Mouse (Mus musculus) lung, adult 2 months (tissue): Measurements from ENCODE around the gene Osbp2. TPM values are rescaled to one million over a fixed set of nuclear protein-coding genes. Genes with fewer than 3 reads are reported as not detected.

ENCODE experiments used
- DNase-seq: peaks from one replicate; pipeline ENCODE4 v3.0.0; 2022
- H3K4me1 ChIP-seq: fragments of 200-500 bp; 2 replicates; pipeline ENCODE4 v1.6.1; 2011; ENCODE audit warnings: low read length; ENCODE audit not compliant: control insufficient read depth, insufficient read depth
- H3K4me3 ChIP-seq: fragments of 200-500 bp; replicated peaks from 2 replicates; pipeline ENCODE3; 2011; ENCODE audit warnings: low read depth, mild to moderate bottlenecking, control low read depth, low read length; ENCODE audit errors: extremely low read depth
- CTCF ChIP-seq: fragments of 200-500 bp; IDR thresholded peaks from 2 replicates; pipeline ENCODE4 v1.5.1; 2011; ENCODE audit warnings: mild to moderate bottlenecking, low read length, control low read depth; ENCODE audit not compliant: insufficient read depth
- POLR2A ChIP-seq: fragments of 200-500 bp; IDR thresholded peaks from 2 replicates; pipeline ENCODE4 v1.6.1; 2011; ENCODE audit warnings: low read depth, mild to moderate bottlenecking, control low read depth, low read length, borderline replicate concordance; ENCODE audit errors: extremely low read depth
- WGBS: fragments of 180-500 bp; shearing (Covaris S2); methylation state at CpG from one replicate; pipeline ENCODE4 v1.1.7; 2018; 5-methylcytosine and 5-hydroxymethylcytosine counted together
- polyA plus RNA-seq: library from polyadenylated mRNA; depleted of rRNA; stranded (reverse); fragments of >200 nt; gene quantifications from 2 replicates; pipeline ENCODE4 v1.2.3, GENCODE M21; 2012

Gene Osbp2
- polyA plus RNA-seq, 1 experiment = 0.58 TPM

DNA sequence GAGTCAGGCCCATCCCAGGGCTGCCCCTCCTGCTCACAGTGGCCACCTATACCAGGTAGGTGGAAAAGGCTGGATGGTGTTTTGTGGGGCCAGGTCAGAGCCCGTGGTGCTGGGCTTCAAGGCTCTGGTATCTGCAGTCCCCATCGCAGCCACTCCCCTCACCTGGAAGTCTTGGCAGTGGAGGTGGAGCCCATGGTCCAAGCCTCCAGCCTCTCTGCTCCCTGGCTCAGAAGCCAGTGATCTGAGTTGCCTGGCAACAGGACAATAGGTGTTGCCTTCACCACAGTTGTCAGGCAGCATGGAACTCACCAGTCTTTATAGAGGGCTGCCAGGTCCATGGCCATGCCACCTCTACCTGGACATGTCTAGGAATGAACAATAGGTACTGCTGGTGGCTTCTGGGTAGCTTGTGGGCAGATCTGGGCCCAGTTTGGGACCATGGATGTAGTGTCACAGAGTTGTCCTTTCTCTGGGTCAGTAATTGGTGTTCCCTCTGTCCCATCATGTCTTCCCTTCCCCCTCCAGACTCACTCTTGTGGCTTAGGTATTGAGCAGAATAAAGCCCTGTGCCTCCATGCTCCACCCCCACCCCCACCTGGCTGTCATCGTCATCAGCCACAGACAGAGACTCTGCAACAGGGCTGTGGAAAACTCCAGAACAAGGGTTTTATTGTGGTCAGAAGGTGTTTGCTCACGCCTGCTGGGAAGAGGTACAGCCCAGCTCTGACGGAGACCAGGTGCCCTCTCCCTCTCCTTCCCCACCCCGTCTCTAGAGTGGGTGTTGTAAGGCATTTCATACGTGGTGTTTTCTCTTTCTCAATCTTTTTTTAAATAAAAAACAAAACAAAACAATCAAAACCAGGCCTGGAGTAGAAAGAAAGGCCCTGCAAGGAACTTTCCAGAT, 160.4 kb downstream of the Osbp2 start:
- DNase-seq = no peak
- TF ChIP-seq CTCF = no peak
- no peak for TF ChIP-seq POLR2A
- no peaks in the 10 kb centered on the region for H3K4me1 ChIP-seq
- H3K4me3 ChIP-seq = no peak overlapping the region
- WGBS = 66% methylated on average over 7 of the region's 7 CpGs

DNA sequence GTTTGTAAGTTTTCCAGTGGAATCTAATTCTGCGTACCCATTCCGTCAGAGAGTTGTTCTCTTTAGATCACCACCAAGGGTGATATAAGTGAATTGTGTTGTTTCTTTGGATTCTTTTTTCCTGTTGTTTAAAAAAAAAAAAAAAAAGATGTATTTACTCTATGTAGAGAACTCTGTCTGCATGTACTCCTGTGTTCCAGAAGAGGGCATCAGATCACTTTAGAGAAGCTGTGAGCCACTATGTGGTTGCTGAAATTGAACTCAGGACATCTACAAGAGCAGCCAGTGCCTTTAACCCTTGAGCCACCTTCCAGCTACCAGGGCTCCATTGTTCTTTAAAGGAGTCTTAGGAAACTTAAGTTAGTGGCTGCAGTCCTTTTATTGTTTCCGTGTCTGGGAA, 166.3 kb downstream of the Osbp2 start:
- Histone ChIP-seq H3K4me1 (no peaks in the 10 kb centered on the region), H3K4me3 (no peak overlapping the region)
- 88% methylated on average over 3 of the region's 3 CpGs for WGBS
- DNase-seq = no peak
- no peak for TF ChIP-seq POLR2A
- no peak for TF ChIP-seq CTCF

DNA sequence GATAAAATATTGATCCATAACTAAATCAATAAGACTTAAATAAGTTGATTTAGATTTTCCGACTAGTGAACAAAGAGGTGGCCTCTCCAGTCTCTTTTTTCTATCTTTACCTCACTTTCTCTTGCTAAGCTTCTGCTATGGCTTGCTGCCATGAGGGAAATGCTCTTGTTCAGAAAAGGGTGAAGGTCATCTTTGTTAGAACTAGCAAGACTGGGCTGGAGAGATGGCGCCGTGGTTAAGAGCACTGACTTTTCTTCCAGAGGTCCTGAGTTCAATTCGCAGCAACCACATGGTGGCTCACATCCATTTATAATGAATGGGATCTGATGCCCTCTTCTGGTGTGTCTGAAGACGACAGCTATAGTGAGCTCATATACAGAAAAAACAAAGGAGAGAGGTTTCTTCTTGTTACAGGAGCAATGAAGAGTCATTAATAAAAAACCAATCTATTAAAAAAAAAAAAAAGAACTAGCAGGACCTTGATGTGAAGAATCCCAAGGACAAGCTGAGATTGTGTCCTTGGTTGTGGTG, 167.6 kb downstream of the Osbp2 start:
- WGBS = 70% methylated on average over 5 of the region's 5 CpGs
- DNase-seq = no peak
- no peaks in the 10 kb centered on the region for H3K4me1 ChIP-seq
- TF ChIP-seq CTCF = no peak
- TF ChIP-seq POLR2A = no peak
- H3K4me3 ChIP-seq = no peak overlapping the region

DNA sequence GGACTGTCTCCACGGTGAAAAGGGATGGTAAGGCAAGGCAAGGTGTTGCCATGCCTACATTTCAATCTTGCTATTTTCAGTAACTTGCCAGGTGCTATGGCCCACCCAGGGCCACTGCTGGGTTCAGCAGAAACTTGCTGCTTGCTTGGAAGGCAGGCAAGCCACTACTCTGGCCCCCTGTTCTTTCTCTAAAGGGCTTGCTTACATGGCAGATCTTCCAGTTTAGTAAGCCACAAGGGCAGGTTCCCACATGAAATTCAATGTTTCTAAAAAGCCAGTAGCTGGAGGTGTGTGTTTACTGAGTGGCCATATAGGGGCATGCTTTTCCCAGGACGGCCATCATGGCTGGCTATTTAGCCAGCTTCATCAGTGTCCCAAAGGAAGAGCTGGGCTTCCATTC, 172.0 kb downstream of the Osbp2 start:
- H3K4me3 ChIP-seq = no peak overlapping the region
- no peaks in the 10 kb centered on the region for H3K4me1 ChIP-seq
- WGBS = 94% methylated on average over 2 of the region's 2 CpGs
- no peak for DNase-seq
- no peak for TF ChIP-seq CTCF
- TF ChIP-seq POLR2A = no peak

DNA sequence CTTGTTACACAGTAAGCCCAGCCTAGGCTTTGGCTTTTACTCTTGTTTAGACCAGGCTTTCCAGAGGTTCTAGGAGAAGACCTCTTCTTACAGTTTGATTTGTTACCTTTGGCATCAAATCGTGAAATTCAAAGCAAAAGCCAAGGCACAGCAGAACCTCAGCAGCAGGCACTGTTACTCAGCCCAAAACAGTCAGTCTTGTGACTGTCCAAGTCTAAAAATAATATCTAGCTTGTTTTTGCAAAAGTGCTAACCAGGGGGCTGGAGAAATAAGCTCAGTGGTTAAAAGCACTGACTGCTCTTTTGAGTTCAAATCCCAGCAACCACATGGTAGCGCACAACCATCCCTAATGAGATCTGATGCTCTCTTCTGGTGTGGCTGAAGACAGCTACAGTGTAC, 176.8 kb downstream of the Osbp2 start:
- no peak for TF ChIP-seq POLR2A
- TF ChIP-seq CTCF = no peak
- DNase-seq = no peak
- 74% methylated on average over 2 of the region's 2 CpGs for WGBS
- Histone ChIP-seq H3K4me3 (no peak overlapping the region), H3K4me1 (peaks cover 4% of the 10 kb centered on the region; the same call in 1 of the 2 replicates)

DNA sequence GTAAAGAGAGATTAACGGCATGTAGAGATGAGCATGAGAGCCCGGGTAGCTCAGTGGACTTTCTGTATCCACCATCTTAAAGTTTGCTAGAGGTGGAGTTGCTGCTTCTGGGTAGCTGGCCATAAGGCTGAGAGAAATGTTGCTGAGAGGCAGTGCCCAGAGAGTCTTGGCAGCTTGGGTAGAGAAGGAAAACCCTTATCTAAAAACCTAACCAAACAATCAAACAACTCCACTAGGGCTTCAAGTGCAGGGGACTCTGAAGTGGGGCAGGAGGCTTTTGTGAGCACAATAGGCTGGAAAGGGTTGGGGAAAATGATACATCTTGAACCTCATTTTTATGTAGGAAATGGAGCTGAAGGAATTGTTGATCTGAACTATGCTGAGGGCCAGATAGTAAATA, 177.4 kb downstream of the Osbp2 start:
- Histone ChIP-seq H3K4me1 (peaks cover 4% of the 10 kb centered on the region; the same call in 1 of the 2 replicates), H3K4me3 (no peak overlapping the region)
- no peak for TF ChIP-seq POLR2A
- no peak for TF ChIP-seq CTCF
- WGBS = 77% methylated on average over 2 of the region's 2 CpGs
- peak; percentile 27 for DNase-seq

DNA sequence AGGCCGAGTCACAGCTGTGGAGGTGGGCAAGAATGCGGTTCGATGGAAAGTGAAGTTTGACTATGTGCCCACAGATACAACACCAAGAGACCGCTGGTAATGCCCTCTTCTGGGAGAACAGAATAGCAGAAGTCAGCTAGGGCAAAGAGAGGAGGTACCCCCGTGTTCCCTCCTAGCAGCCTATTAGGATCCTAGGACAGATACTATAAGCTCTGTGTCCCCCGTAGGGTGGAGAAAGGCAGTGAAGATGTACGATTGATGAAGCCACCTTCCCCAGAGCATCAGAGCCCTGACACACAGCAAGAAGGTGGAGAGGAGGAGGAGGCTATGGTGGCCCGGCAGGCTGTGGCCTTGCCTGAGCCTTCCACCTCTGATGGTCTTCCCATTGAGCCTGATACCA, 178.3 kb downstream of the Osbp2 start:
- 88% methylated on average over 8 of the region's 8 CpGs for WGBS

DNA sequence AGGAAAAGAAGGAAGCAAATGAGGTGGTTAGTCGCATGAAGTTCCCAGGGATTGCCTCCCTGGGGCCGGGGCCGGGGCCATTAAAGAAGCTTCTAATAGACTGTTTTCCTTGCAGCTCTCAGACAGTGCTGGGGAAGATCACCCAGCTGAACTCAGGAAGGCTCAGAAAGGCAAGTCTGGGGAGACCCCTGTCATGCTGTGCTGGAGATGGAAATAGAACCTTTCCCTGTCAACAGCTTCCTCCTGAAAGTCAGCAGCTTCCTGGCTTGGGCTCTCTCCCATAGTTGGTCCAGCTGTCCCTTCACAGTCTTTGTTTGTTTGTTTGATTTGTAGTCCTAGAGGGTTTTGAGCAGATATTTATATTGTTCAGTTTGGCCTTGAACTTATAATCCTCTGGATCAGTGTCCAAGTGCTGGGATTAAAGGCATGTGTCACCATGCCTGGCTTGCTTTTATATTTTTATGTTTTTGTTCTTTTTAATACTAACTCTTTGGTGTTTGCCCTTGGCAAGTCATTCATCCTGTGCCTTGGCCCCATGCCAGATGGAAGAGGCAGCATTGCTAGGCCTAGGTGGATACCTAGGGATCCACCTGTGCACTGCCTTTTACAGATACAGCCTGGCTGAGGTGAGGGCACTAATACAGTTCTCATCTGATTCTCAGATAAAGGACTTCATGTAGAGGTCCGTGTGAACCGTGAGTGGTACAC, 178.8 kb downstream of the Osbp2 start:
- 87% methylated on average over 5 of the region's 5 CpGs for WGBS
- H3K4me1 ChIP-seq = peaks cover 4% of the 10 kb centered on the region; the same call in 1 of the 2 replicates
- no peak overlapping the region for H3K4me3 ChIP-seq
- TF ChIP-seq POLR2A = no peak
- TF ChIP-seq CTCF = no peak
- no peak for DNase-seq

More for the DNA sequence above, 178.3 kb downstream of the Osbp2 start:
- Histone ChIP-seq H3K4me3 (no peak overlapping the region), H3K4me1 (peaks cover 4% of the 10 kb centered on the region; the same call in 1 of the 2 replicates)
- TF ChIP-seq POLR2A = no peak
- no peak for TF ChIP-seq CTCF
- DNase-seq = no peak

DNA sequence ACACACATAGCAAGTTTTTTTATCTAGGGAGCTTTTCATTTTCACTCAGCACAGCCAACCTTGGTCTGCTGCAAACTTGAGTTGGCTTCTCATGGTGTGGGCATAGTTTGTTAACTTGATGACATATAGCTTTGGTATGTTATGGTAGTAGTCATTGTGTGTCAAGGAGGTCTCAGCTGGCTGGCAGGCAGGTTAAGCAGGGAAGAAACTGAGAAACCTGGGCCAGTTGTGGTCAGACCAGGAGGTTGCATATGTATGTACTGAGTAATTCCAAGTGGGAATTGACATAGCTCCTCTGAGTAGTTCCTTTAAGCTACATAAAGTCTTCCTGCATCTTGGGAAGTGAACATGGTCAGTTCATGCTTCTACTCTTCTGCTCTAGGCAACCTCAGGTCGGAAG, 179.5 kb downstream of the Osbp2 start:
- peaks cover 4% of the 10 kb centered on the region; the same call in 1 of the 2 replicates for H3K4me1 ChIP-seq
- DNase-seq = no peak
- H3K4me3 ChIP-seq = no peak overlapping the region
- TF ChIP-seq POLR2A (no peak), CTCF (no peak)
- WGBS = 93% methylated on average over 1 of the region's 1 CpGs
